Mouse (Mus musculus): ENCODE measurements around the gene Kcnk16. TPM values are rescaled to one million over a fixed set of nuclear protein-coding genes. Genes with fewer than 3 reads are reported as not detected.
A peak's percentile ranks its signal among the peaks of the same experiment; 100 is the strongest.

Gene Kcnk16
- polyA plus RNA-seq, 1 experiment from 2014 or later = 0.09 TPM

DNA sequence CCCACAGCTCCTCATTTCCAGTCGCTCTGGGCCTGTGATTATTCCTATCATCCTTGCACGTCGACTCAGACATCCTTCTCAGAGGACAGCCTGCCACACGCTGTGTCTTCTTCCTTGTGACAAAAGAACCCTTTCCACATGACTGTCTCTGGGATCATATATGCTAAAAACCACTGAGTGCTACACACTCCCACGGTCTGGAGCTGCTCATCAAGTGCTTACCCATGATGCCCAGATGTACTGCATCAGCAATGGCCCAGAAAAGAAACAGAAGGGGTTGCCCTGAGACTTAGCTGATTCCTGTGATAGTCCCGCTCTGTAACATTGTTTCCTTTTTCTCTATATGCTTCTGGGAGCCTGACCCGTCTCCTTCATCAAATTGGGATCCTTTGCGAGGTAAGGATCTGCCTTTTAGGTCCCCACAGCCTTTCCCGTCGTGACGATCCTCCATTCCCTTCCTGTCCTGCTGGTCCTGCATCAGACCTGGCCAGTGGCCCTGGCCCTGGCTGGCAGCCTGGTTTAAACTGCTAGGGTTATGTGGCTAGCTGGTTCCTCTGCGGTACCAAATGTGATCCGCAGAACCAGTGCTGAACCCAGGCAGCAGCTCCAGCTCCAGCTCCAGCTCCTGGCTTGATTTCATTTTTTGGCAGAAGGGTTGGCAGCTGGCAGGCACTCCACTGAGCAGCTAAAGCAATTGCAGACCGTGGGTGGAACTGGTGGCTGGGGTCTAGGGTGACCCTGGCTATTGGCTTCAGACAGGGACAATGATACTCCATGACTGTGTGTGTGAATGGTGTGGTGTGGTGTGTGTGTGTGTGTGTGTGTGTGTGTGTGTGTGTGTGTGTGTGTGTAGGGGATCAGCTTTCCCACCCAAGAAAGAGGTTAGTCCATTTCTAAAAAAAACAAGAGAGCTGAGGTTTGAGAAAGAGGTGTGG, 18.5 kb downstream of the Kcnk16 start:
- H3K27me3 ChIP-seq (ENCODE audit: insufficient read depth, poor library complexity, severe bottlenecking) = 0 out of 2 replicates have a peak, but pooled peaks cover 6% of the 10 kb centered on the region
- peak overlapping the region; percentile 82 for H3K27ac ChIP-seq
- no peaks in the 10 kb centered on the region for H3K36me3 ChIP-seq
- no peaks in the 10 kb centered on the region for H3K9me3 ChIP-seq
- DNase-seq (ENCODE audit: low spot score) = no peak
- H3K4me3 ChIP-seq = no peak overlapping the region
- WGBS = 62% methylated on average over 14 of the region's 14 CpGs
- H3K4me1 ChIP-seq (replicated peaks) = peaks cover 20% of the 10 kb centered on the region

DNA sequence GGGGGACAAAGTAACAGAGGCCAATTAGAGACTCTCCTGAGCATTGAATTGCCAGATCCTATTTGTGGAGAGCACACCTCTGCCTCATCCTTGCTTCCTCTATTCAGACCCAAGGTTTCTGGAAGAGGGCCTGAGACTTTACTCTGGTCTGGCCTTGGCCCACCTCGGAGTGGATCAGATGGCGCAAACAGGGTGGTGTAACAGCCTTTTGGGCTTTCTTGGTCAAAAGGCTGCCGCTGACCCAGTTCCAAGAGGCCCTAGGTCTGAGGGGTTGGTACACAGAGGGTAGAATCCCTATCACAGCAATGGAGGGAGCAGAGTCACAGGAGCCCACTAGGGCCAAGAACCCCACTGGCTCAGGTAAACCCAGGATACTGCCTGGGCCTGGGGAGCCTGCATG, 21.0 kb downstream of the Kcnk16 start:
- DNase-seq (ENCODE audit: low spot score) = no peak
- H3K9me3 ChIP-seq = no peaks in the 10 kb centered on the region
- no peak overlapping the region for H3K27ac ChIP-seq
- peaks cover 20% of the 10 kb centered on the region for H3K4me1 ChIP-seq (replicated peaks)
- H3K4me3 ChIP-seq = no peak overlapping the region
- 0 out of 2 replicates have a peak, but pooled peaks cover 2% of the 10 kb centered on the region for H3K27me3 ChIP-seq (ENCODE audit: insufficient read depth, poor library complexity, severe bottlenecking)
- no peaks in the 10 kb centered on the region for H3K36me3 ChIP-seq
- 98% methylated on average over 3 of the region's 3 CpGs for WGBS

GRCm38 (mm10) chr14:20246811-20247266, 22.2 kb downstream of the Kcnk16 start:
- 57% methylated on average over 11 of the region's 11 CpGs for WGBS

GRCm38 (mm10) chr14:20245861-20246260, 23.1 kb downstream of the Kcnk16 start:
- no peak overlapping the region for H3K27ac ChIP-seq
- peaks cover 19% of the 10 kb centered on the region for H3K4me1 ChIP-seq (replicated peaks)
- WGBS = 76% methylated on average over 5 of the region's 5 CpGs
- 0 out of 2 replicates have a peak, but pooled peaks cover 2% of the 10 kb centered on the region for H3K9me3 ChIP-seq
- DNase-seq (ENCODE audit: low spot score) = no peak
- H3K36me3 ChIP-seq = no peaks in the 10 kb centered on the region
- H3K4me3 ChIP-seq = no peak overlapping the region
- 0 out of 2 replicates have a peak, but pooled peaks cover 2% of the 10 kb centered on the region for H3K27me3 ChIP-seq (ENCODE audit: insufficient read depth, poor library complexity, severe bottlenecking)

More at GRCm38 (mm10) chr14:20246811-20247266, 22.2 kb downstream of the Kcnk16 start:
- DNase-seq (ENCODE audit: low spot score) = no peak
- Histone ChIP-seq H3K27me3 (ENCODE audit: insufficient read depth, poor library complexity, severe bottlenecking) (0 out of 2 replicates have a peak, but pooled peaks cover 2% of the 10 kb centered on the region), H3K36me3 (no peaks in the 10 kb centered on the region), H3K4me3 (no peak overlapping the region), H3K9me3 (no peaks in the 10 kb centered on the region), H3K4me1 (replicated peaks) (peaks cover 20% of the 10 kb centered on the region), H3K27ac (peak overlapping the region; percentile 56; the same call in 1 of the 2 replicates)

DNA sequence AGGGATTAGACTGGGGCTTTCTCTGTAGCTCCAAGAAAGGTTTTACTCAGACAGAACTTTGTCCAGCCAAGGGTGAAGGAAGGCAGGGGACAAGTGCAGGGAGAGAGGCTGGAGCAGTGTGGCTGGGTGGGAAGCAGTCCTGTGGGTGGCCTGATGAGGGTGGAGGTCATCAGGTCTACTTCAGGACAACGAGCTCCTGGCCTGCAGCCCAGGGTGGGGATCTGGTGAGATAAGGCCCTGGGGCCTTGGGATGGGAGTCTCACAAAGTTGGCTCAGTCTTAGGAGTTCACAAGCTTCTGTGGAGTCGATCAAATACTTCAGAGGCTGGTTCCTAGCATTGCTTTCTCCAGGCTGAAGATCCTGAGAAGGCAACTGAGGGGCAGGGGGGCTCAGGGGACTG, 23.7 kb downstream of the Kcnk16 start:
- H3K27ac ChIP-seq = no peak overlapping the region
- H3K4me1 ChIP-seq (replicated peaks) = peaks cover 13% of the 10 kb centered on the region
- no peaks in the 10 kb centered on the region for H3K36me3 ChIP-seq
- 0 out of 2 replicates have a peak, but pooled peaks cover 2% of the 10 kb centered on the region for H3K9me3 ChIP-seq
- no peaks in the 10 kb centered on the region for H3K27me3 ChIP-seq (ENCODE audit: insufficient read depth, poor library complexity, severe bottlenecking)
- no peak for DNase-seq (ENCODE audit: low spot score)
- H3K4me3 ChIP-seq = no peak overlapping the region
- 76% methylated on average over 2 of the region's 2 CpGs for WGBS

GRCm38 (mm10) chr14:20243158-20243557, 25.8 kb downstream of the Kcnk16 start:
- Histone ChIP-seq H3K36me3 (no peaks in the 10 kb centered on the region), H3K27ac (no peak overlapping the region), H3K27me3 (ENCODE audit: insufficient read depth, poor library complexity, severe bottlenecking) (no peaks in the 10 kb centered on the region), H3K9me3 (0 out of 2 replicates have a peak, but pooled peaks cover 2% of the 10 kb centered on the region), H3K4me1 (replicated peaks) (peaks cover 7% of the 10 kb centered on the region), H3K4me3 (no peak overlapping the region)
- DNase-seq (ENCODE audit: low spot score) = no peak
- WGBS = 81% methylated on average over 3 of the region's 3 CpGs

- Histone ChIP-seq H3K27me3 (ENCODE audit: insufficient read depth, poor library complexity, severe bottlenecking) (no peaks in the 10 kb centered on the region), H3K36me3 (no peaks in the 10 kb centered on the region), H3K4me3 (no peak overlapping the region), H3K9me3 (0 out of 2 replicates have a peak, but pooled peaks cover 2% of the 10 kb centered on the region), H3K4me1 (replicated peaks) (peaks cover 7% of the 10 kb centered on the region), H3K27ac (peak overlapping the region; percentile 57)
- DNase-seq (ENCODE audit: low spot score) = no peak
- 69% methylated on average over 8 of the region's 8 CpGs for WGBS
Observed at GRCm38 (mm10) chr14:20242454-20242853, 26.5 kb downstream of the Kcnk16 start.

- H3K27me3 ChIP-seq (ENCODE audit: insufficient read depth, poor library complexity, severe bottlenecking) = peaks cover 3% of the 10 kb centered on the region; the same call in 1 of the 2 replicates
- no peaks in the 10 kb centered on the region for H3K36me3 ChIP-seq
- no peaks in the 10 kb centered on the region for H3K4me1 ChIP-seq (replicated peaks)
- H3K27ac ChIP-seq = no peak overlapping the region
- DNase-seq (ENCODE audit: low spot score) = no peak
- H3K9me3 ChIP-seq = no peaks in the 10 kb centered on the region
- no peak overlapping the region for H3K4me3 ChIP-seq
- WGBS = 87% methylated on average over 2 of the region's 2 CpGs
Observed at GRCm38 (mm10) chr14:20234403-20234802, 34.6 kb downstream of the Kcnk16 start.

GRCm38 (mm10) chr14:20233016-20233980, 35.7 kb downstream of the Kcnk16 start:
- H3K4me3 ChIP-seq = no peak overlapping the region
- H3K9me3 ChIP-seq = no peaks in the 10 kb centered on the region
- no peaks in the 10 kb centered on the region for H3K36me3 ChIP-seq
- H3K27me3 ChIP-seq (ENCODE audit: insufficient read depth, poor library complexity, severe bottlenecking) = peaks cover 3% of the 10 kb centered on the region; the same call in 1 of the 2 replicates
- WGBS = 78% methylated on average over 11 of the region's 11 CpGs
- H3K4me1 ChIP-seq (replicated peaks) = peaks cover 5% of the 10 kb centered on the region; the same call in 1 of the 2 replicates
- DNase-seq (ENCODE audit: low spot score) = no peak
- H3K27ac ChIP-seq = peak overlapping the region; percentile 59

DNA sequence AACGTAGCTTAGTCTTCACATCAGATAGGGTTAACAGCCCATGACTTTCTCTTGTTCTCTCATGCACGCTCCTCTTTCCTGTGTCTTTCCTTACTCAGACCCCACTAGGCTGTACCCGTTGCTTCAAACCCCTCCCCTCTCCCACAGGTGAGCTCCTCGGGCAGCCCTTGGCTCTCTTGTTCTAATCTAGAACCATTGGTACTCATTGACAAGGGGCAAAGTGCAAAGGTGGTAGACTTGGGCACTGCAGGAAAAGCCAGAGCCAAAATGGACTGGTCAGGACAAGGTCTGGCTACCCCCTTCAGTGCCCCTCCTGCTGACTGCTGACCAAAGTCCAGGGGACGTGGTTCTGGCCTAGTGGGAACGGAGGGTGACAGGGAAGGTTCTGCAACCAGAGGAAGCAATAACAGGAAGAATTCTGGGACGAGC, 38.9 kb downstream of the Kcnk16 start:
- WGBS = 85% methylated on average over 7 of the region's 7 CpGs
- Histone ChIP-seq H3K27me3 (ENCODE audit: insufficient read depth, poor library complexity, severe bottlenecking) (peaks cover 3% of the 10 kb centered on the region; the same call in 1 of the 2 replicates), H3K27ac (peak overlapping the region; percentile 9; the same call in 1 of the 2 replicates), H3K4me3 (no peak overlapping the region), H3K4me1 (replicated peaks) (peaks cover 27% of the 10 kb centered on the region), H3K9me3 (no peaks in the 10 kb centered on the region), H3K36me3 (no peaks in the 10 kb centered on the region)
- DNase-seq (ENCODE audit: low spot score) = no peak

DNA sequence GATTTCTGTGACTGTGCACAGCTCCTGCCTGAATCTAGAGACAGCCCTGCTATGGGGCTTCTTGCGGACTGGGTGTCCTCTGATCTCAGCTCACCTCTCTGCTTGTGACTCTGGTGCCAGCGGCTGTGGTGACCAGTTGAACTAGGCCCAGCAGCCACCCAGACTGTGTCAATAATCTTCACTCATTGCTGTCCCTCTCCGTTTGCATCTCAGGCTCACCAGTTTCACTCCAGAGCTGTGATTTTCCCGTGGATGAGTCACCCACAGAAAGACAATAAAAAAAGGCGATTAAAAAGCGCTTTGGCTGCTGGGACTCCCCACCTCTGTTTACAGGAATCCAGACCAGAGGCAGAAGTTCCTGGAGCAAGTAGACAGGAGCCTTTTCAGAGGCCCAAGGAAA, 39.6 kb downstream of the Kcnk16 start:
- H3K9me3 ChIP-seq = no peaks in the 10 kb centered on the region
- no peak for DNase-seq (ENCODE audit: low spot score)
- no peak overlapping the region for H3K4me3 ChIP-seq
- no peaks in the 10 kb centered on the region for H3K36me3 ChIP-seq
- peaks cover 3% of the 10 kb centered on the region for H3K27me3 ChIP-seq (ENCODE audit: insufficient read depth, poor library complexity, severe bottlenecking)
- WGBS = 85% methylated on average over 6 of the region's 6 CpGs
- H3K4me1 ChIP-seq (replicated peaks) = peaks cover 33% of the 10 kb centered on the region
- H3K27ac ChIP-seq = peak overlapping the region; percentile 69

DNA sequence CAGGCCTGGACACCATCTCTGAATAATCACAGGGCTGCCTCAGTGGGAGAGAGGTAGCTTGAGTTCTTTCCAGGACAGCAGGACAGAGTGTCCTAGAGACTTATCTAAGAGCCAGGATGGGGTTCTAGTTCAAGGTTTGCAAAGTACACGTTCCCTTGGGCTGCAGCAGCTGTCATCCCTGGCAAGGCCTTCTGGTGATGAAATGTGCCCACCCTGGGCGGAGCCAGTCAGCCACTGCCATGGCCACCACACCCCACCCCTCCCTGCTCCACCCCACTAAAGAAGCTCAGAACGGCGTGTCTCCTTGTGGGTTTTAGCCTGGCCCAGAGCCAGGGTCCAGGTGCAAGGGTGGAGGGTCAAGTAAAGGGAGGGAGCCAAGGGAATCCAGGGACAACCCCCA, 40.7 kb downstream of the Kcnk16 start:
- WGBS = 79% methylated on average over 4 of the region's 4 CpGs
- Histone ChIP-seq H3K36me3 (no peaks in the 10 kb centered on the region), H3K27ac (peak overlapping the region; percentile 69), H3K27me3 (ENCODE audit: insufficient read depth, poor library complexity, severe bottlenecking) (peaks cover 7% of the 10 kb centered on the region), H3K9me3 (no peaks in the 10 kb centered on the region), H3K4me3 (no peak overlapping the region), H3K4me1 (replicated peaks) (peaks cover 39% of the 10 kb centered on the region)
- DNase-seq (ENCODE audit: low spot score) = no peak

All from hindbrain, embryonic 10.5 days (tissue).